Mouse (Mus musculus) stomach, embryonic 15.5 days (tissue): Measurements from ENCODE around the gene Sdk2. TPM values are rescaled to one million over a fixed set of nuclear protein-coding genes. Genes with fewer than 3 reads are reported as not detected.

ENCODE experiments used
- ATAC-seq: fragments of 200-750 bp; cut with Nextera tagmentation; 2 replicates; pipeline ENCODE4 v1.8.0; 2017; ENCODE audit warnings: low read depth, moderate number of reproducible peaks, moderate TSS enrichment; ENCODE audit not compliant: insufficient read depth, low FRiP score
- H3K27ac ChIP-seq: fragments of 300-500 bp; sonication (generic); 2 replicates; pipeline ENCODE4 v1.5.1; 2015; ENCODE audit warnings: mild to moderate bottlenecking, inconsistent platforms
- H3K27me3 ChIP-seq: fragments of 300-500 bp; sonication (generic); replicated peaks from 2 replicates; pipeline ENCODE4 v1.6.1; 2015; ENCODE audit warnings: inconsistent platforms
- H3K36me3 ChIP-seq: fragments of 300-500 bp; sonication (generic); 2 replicates; pipeline ENCODE4 v1.6.1; 2015; ENCODE audit warnings: inconsistent platforms
- H3K4me1 ChIP-seq: fragments of 300-500 bp; sonication (generic); 2 replicates; pipeline ENCODE4 v1.6.1; 2015; ENCODE audit warnings: inconsistent platforms
- H3K4me2 ChIP-seq: fragments of 300-500 bp; sonication (generic); 2 replicates; pipeline ENCODE4 v1.6.1; 2015; ENCODE audit warnings: mild to moderate bottlenecking, inconsistent platforms
- H3K4me3 ChIP-seq: fragments of 300-500 bp; sonication (generic); replicated peaks from 2 replicates; pipeline ENCODE4 v1.5.1; 2015; ENCODE audit warnings: inconsistent platforms
- H3K9ac ChIP-seq: fragments of 300-500 bp; sonication (generic); 2 replicates; pipeline ENCODE4 v1.6.1; 2015; ENCODE audit warnings: inconsistent platforms
- H3K9me3 ChIP-seq: fragments of 300-500 bp; sonication (generic); 2 replicates; pipeline ENCODE4 v1.6.1; 2016; ENCODE audit warnings: inconsistent platforms
- WGBS: fragments of 180-500 bp; shearing (Covaris S2); methylation state at CpG from one replicate; pipeline ENCODE4 v1.1.7; 2015; 5-methylcytosine and 5-hydroxymethylcytosine counted together
- polyA plus RNA-seq: library from polyadenylated mRNA; unstranded; fragments of >200 nt; fragmentation: Nextera tagmentation; extraction: Ambion mirVana; gene quantifications from 2 replicates; pipeline ENCODE4 v1.2.1, GENCODE M21; 2015

Sdk2 gene
- polyA plus RNA-seq, 1 experiment from 2014 or later: 3.0 TPM

DNA sequence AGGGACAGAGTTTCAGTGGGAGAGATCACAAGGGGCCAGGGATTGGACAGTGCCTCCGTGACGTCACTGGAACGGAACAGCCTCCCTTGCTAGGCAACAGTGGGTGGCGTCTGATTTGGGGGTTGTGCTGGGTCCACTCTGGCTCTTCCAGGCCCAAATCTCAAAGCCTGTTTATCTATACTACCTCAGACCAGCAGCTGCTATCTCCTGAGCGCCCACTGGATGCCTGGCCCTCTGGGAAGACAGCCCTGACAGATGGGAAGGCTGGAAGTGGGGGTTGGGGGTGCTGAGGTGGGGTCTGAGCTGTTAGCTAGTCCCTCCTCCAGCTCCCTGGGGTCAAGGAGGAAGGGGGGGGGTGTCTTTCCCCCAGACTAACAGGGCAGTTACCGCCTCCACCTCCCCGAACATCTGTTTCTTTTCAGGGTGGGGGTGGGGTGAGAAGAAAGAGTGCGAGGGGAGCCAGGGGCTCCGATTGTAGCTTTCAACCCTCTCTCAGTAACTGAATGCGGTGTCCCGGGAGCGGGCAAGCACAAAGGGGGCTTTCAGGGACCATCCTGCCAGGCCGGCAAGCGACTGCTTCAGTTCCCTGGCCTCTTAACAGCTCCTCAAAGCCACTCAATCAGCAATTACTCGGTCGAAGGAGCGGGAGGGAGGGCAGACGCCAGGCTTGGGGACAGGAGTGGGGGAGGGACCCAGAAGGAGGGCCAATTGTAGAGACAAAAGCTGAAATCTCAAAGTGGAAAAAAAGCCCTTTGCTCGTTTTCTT lies 281.3 kb downstream of the Sdk2 start:
- H3K36me3 ChIP-seq: no peaks in the 10 kb centered on the region
- H3K27me3 ChIP-seq: no peaks in the 10 kb centered on the region
- 3% methylated on average over 19 of the region's 19 CpGs for WGBS
- ATAC-seq: peak; percentile 86
- H3K4me1 ChIP-seq: peaks cover 40% of the 10 kb centered on the region
- H3K4me3 ChIP-seq: peak overlapping the region; percentile 31
- H3K9me3 ChIP-seq: no peaks in the 10 kb centered on the region
- H3K27ac ChIP-seq: peak overlapping the region; percentile 93
- peak overlapping the region; percentile 54 for H3K4me2 ChIP-seq
- H3K9ac ChIP-seq: no peak overlapping the region

DNA sequence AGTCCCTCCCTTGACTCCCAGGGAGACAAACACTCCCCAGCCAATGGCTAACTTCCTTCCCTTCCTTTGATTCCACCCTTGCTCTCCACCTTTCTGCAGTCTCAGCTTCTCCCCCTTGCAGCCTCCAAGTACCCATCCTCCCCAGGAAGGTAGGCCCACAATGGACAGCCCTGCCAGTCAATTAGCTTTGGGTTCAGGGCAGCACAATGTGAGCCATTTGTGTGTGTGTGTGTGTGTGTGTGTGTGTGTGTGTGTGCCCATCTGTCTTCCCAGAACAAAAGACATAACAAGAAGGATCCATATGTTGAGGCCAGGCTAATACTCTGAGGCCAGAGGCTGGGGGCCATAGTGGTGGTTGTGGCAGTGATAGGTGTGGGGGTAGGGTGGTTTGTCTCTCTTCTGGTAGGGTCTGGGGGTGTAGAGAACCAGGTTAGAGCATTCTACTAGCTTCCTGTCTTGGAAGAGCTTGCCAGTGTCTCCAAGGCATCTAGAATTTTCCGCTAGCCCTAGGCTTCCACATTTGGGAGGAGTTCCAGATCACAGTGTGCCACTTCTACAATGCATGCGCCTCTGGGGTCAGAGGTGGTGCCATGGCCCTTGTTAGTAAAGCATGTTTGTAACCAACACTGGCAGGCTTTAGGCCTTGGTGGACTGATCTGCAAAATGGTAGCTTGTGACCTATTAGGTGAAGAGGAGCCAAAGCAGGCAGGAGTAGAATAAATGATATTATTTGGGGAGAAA lies 282.0 kb downstream of the Sdk2 start:
- H3K27ac ChIP-seq: peak overlapping the region; percentile 93
- no peak overlapping the region for H3K9ac ChIP-seq
- 50% methylated on average over 2 of the region's 2 CpGs for WGBS

DNA sequence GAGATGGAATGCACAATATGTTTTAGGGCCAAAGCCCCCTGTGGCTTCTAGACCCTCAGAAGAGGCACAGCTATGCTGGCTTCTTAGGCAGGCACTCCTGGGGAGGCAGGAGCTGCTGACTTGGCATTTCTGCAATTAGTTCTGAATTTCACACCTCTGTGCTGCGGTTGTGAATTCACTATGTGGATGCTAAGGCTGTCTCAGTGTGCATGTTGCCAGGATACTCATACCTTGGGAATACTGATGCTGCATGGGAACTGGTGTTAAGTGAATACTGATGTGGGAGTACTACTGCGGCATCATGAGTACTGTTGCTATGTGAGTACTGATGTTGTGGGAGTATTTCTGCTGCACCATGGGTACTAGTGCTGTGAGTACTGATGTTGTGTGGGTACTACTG lies 284.4 kb downstream of the Sdk2 start:
- H3K27me3 ChIP-seq: no peaks in the 10 kb centered on the region
- no peak overlapping the region for H3K9ac ChIP-seq
- ATAC-seq: no peak
- no peaks in the 10 kb centered on the region for H3K9me3 ChIP-seq
- peaks cover 44% of the 10 kb centered on the region for H3K4me1 ChIP-seq
- H3K4me2 ChIP-seq: no peak overlapping the region
- no peak overlapping the region for H3K4me3 ChIP-seq
- H3K36me3 ChIP-seq: no peaks in the 10 kb centered on the region
- H3K27ac ChIP-seq: no peak overlapping the region; the same call in 1 of the 2 replicates
- 77% methylated on average over 2 of the region's 2 CpGs for WGBS

More for the DNA sequence above, 282.0 kb downstream of the Sdk2 start:
- no peak overlapping the region for H3K4me3 ChIP-seq
- H3K4me1 ChIP-seq: peaks cover 38% of the 10 kb centered on the region
- no peak for ATAC-seq
- peak overlapping the region; percentile 54 for H3K4me2 ChIP-seq
- H3K36me3 ChIP-seq: no peaks in the 10 kb centered on the region
- no peaks in the 10 kb centered on the region for H3K9me3 ChIP-seq
- H3K27me3 ChIP-seq: no peaks in the 10 kb centered on the region

DNA sequence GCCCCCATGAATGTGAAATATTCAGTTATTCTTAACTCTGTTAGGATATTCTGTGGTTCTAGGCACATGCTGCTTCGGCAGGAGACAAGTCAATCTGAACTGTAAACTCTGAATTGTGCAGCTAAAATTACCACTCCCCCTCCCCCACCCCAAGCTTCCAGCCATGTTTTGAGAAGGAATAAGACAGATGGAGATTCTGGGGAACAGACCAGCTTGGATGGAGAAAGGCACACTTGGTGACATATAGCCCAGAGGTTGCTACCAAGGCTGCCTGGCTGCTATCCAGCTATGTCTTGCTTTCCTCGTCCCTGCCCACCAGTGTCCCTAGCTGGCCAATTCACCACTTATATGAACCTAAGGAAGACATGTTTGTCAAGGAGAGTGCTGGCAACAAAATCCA lies 284.8 kb downstream of the Sdk2 start:
- no peak for ATAC-seq
- Histone ChIP-seq H3K9ac (no peak overlapping the region), H3K4me2 (no peak overlapping the region), H3K4me1 (peaks cover 45% of the 10 kb centered on the region), H3K27ac (no peak overlapping the region; the same call in 1 of the 2 replicates), H3K4me3 (no peak overlapping the region), H3K27me3 (no peaks in the 10 kb centered on the region), H3K9me3 (no peaks in the 10 kb centered on the region), H3K36me3 (no peaks in the 10 kb centered on the region)
- 36% methylated on average over 2 of the region's 2 CpGs for WGBS

DNA sequence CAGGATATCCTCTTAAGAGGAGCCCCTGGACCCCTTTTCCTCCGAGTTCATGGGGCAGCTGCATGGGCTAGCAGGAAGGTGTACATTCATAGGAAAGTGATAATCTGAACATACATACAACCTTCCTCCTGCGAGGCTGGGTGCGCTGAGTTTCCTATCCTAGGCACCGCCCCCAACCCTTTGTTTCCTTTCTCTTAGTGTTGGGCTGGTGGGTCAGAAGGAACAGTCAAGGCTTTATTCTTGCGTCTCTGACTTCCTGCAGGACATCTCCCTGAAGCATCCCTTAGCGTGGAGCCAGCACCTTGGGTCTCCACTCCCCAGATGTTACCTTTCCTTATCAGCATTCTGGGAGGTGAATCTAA lies 287.2 kb downstream of the Sdk2 start:
- Histone ChIP-seq H3K9ac (no peak overlapping the region), H3K4me2 (no peak overlapping the region), H3K27me3 (no peaks in the 10 kb centered on the region), H3K27ac (0 out of 2 replicates have a peak overlapping the region, but pooled peaks have one; percentile 38), H3K4me3 (no peak overlapping the region), H3K9me3 (no peaks in the 10 kb centered on the region), H3K4me1 (peaks cover 29% of the 10 kb centered on the region), H3K36me3 (no peaks in the 10 kb centered on the region)
- WGBS: 28% methylated on average over 6 of the region's 6 CpGs
- no peak for ATAC-seq

DNA sequence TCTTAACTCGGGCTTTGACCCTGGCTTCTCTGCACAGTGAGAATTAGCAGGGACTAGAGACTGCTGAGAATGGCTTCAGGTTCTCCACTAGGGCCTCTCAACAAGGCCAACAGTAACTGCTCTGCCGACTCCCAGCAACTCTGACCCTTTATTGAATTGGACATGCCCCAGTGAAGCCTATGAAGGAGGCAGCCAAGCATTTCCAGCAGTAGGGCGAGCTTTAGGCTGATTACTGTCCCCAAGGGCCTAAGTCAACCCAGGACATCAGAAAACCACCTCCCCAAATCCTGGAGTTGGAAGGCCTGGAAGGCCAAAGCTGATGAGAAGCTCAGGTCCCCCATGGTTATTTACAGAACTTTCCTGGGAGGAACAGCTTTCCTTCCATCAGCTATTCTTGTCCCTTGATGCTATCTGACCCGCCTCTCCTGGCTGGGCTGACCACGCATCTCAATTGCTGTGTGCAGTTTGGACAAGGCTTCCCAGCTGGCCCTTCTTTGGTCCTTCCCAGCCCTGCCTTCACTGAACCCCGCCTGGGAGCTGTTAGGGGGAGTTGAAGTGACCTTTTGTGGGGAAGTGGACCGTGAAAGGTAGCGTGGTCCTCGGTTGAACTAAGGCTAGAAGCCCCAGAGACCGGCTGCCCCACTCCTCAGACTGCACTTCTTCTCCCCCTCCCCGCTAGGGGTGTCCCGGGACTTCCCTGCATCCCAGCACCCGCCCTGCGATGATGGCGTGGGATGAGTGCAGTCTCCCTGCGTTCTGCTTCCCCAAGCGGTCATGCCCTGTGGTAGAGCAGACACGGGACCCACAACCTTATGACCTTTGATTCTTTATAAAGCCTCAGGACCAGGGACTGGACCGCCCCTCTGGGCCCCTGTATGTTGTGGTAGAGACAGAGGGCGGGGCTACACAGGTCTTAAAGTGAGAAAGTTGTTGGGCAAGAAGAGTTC lies 287.8 kb downstream of the Sdk2 start:
- peaks cover 27% of the 10 kb centered on the region for H3K4me1 ChIP-seq
- H3K4me2 ChIP-seq: no peak overlapping the region
- H3K36me3 ChIP-seq: no peaks in the 10 kb centered on the region
- no peak for ATAC-seq
- H3K9ac ChIP-seq: no peak overlapping the region
- H3K9me3 ChIP-seq: no peaks in the 10 kb centered on the region
- H3K4me3 ChIP-seq: no peak overlapping the region
- H3K27me3 ChIP-seq: no peaks in the 10 kb centered on the region
- peak overlapping the region; percentile 38 for H3K27ac ChIP-seq
- WGBS: 43% methylated on average over 20 of the region's 20 CpGs

DNA sequence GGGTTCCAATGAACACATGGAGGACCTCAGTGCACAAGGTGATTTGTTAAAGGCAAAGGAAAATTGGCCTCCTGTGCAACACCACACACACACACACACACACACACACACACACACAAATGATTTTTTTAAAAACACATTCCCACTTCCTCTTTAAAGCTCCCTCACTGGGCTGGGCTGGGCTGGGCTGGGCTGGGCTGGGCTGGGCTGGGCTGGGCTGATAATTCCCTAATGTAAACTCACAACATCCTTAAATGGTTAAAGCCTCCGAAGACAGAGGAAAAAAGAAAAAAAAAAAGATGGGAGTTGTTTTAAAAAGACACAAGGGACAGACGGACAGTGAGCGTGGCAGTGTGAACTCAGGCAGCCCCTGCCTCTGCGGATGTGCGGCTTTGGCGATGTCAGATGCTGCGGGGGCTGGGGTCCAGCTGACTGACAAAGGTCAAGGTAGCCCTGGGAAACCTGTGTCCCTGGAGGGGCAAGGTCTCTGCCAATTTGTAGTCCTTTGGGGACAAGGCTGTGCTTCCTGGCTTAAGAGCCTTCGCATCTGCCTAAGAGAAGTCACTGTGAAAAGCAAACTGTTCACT lies 288.9 kb downstream of the Sdk2 start:
- H3K27ac ChIP-seq: peak overlapping the region; percentile 55; the same call in 1 of the 2 replicates
- ATAC-seq: peak; percentile 38; the same call in 1 of the 2 replicates
- H3K4me1 ChIP-seq: peaks cover 27% of the 10 kb centered on the region
- H3K27me3 ChIP-seq: no peaks in the 10 kb centered on the region
- H3K9me3 ChIP-seq: no peaks in the 10 kb centered on the region
- no peak overlapping the region for H3K9ac ChIP-seq
- peak overlapping the region; percentile 39 for H3K4me2 ChIP-seq
- 25% methylated on average over 8 of the region's 8 CpGs for WGBS
- no peaks in the 10 kb centered on the region for H3K36me3 ChIP-seq
- no peak overlapping the region for H3K4me3 ChIP-seq

DNA sequence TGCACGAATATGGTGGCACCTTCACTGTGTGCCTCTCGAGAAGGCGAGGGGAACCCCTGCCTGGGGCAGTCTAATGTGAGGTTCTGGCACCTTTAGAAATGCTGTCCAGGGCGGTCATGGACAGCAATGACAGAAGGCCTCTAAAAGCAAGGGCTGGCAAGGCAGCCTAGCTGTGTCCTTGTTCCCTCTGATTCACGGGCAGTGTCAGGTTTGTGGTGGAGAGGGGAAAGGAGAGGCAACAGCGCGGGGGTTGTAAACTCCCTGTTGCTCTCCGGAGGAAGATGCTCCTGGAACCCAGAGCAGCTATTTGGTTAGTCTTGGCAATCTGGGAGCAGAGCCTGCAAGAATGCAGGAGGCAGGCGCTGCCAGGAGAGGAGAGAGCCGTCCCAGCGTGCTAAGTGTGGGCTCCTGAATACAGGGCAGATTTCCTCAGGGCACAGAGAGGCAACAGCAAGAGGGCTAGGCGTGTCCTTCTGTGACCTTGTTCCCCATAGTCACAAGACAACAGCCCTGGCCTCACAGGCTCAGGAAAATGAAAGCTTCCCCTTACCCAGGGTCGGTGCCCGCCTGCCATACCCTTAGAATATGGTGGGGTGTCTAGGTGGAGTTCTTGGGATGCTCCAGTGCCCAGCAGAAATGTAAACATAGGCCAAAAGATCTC lies 289.9 kb downstream of the Sdk2 start:
- no peak overlapping the region for H3K4me2 ChIP-seq
- peaks cover 27% of the 10 kb centered on the region for H3K4me1 ChIP-seq
- H3K36me3 ChIP-seq: no peaks in the 10 kb centered on the region
- H3K27ac ChIP-seq: peak overlapping the region; percentile 40; the same call in 1 of the 2 replicates
- H3K9ac ChIP-seq: no peak overlapping the region
- no peak overlapping the region for H3K4me3 ChIP-seq
- H3K27me3 ChIP-seq: no peaks in the 10 kb centered on the region
- 75% methylated on average over 14 of the region's 14 CpGs for WGBS
- no peaks in the 10 kb centered on the region for H3K9me3 ChIP-seq
- no peak; the same call in 1 of the 2 replicates for ATAC-seq

DNA sequence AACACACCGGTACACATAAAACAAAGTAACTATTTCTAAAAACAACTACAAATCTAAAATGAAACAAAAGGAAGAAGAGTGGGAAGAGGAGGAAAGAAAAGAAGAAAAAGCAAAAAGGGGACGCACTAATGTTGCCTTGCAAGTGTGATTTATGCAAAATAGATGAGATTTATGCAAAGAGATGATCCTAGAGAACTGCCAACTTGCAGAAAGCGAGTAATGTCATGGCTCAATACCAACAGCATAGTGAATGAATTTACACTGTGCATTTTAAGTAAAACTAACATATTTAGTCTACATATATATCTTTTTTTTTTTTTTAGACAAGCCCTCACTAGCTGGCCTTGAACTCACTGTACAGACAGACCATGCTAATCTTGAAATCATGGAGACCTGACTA lies 292.1 kb downstream of the Sdk2 start:
- Histone ChIP-seq H3K27ac (no peak overlapping the region), H3K9ac (no peak overlapping the region), H3K36me3 (no peaks in the 10 kb centered on the region), H3K4me3 (no peak overlapping the region), H3K4me1 (peaks cover 24% of the 10 kb centered on the region), H3K27me3 (no peaks in the 10 kb centered on the region), H3K4me2 (no peak overlapping the region), H3K9me3 (no peaks in the 10 kb centered on the region)
- ATAC-seq: no peak
- WGBS: 88% methylated on average over 3 of the region's 3 CpGs

DNA sequence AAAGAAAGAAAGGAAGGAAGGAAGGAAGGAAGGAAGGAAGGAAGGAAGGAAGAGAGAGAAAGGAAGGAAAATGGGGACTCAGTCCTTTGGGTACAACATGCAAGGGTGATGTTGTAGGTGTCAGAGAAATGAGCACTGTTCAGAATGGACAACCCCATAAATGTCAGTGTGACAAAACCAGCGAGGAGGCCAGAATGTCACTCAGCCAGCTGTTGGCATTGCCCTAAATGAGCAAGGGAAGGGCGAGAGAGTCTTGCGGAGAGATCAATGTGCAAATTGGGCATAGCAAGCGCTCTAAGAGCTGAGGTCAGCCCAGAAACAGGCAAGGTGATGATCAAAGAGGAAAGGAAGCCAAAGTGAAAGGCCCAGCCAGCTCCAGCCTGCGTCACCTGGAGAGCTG lies 293.7 kb downstream of the Sdk2 start:
- ATAC-seq: no peak
- Histone ChIP-seq H3K9me3 (no peaks in the 10 kb centered on the region), H3K27me3 (no peaks in the 10 kb centered on the region), H3K36me3 (no peaks in the 10 kb centered on the region), H3K4me2 (no peak overlapping the region), H3K4me1 (peaks cover 13% of the 10 kb centered on the region), H3K27ac (no peak overlapping the region), H3K9ac (no peak overlapping the region), H3K4me3 (no peak overlapping the region)
- 85% methylated on average over 5 of the region's 5 CpGs for WGBS

DNA sequence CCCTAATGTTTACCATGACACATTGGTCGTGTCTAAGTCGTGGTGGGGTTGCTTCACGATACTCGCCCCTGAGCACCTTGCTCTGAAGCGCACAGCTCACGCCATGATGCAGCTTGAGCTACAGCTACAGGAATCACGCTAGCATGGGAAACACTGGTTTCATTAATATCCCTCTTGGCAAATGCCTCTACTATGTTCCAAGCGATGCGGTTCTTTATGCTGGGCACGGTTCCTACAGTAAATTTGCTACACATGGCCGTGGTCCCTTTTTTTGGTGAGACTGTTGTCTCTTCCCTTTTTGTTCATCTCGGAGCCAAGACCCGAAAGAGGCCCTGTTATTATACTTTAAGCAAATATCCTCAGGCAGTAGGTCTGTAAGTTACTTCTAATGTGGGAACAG lies 295.7 kb downstream of the Sdk2 start:
- H3K4me1 ChIP-seq: peaks cover 17% of the 10 kb centered on the region
- no peaks in the 10 kb centered on the region for H3K27me3 ChIP-seq
- no peak overlapping the region for H3K9ac ChIP-seq
- no peak overlapping the region for H3K27ac ChIP-seq
- no peaks in the 10 kb centered on the region for H3K36me3 ChIP-seq
- no peak for ATAC-seq
- no peak overlapping the region for H3K4me2 ChIP-seq
- no peak overlapping the region for H3K4me3 ChIP-seq
- 85% methylated on average over 13 of the region's 13 CpGs for WGBS
- no peaks in the 10 kb centered on the region for H3K9me3 ChIP-seq
